Mouse (Mus musculus) ES-E14 (cell line): ENCODE measurements around the gene Cmtm6.

Experiments used
- CHD2 ChIP-seq: IDR thresholded peaks from 2 replicates; pipeline ENCODE4 v1.6.1; 2014; ENCODE audit warnings: mild to moderate bottlenecking, low read depth, low read length, inconsistent platforms
- HCFC1 ChIP-seq: IDR thresholded peaks from 2 replicates; pipeline ENCODE4 v1.6.1; 2012; ENCODE audit warnings: low read length, inconsistent platforms, borderline replicate concordance; ENCODE audit not compliant: insufficient read depth
- ZC3H11A ChIP-seq: IDR thresholded peaks from 2 replicates; pipeline ENCODE4 v1.6.1; 2012; ENCODE audit warnings: low read depth, mild to moderate bottlenecking, inconsistent platforms, low read length, borderline replicate concordance
- ZNF384 ChIP-seq: IDR thresholded peaks from 2 replicates; pipeline ENCODE4 v1.6.1; 2012; ENCODE audit warnings: low read depth, low read length, inconsistent platforms

GRCm38 (mm10) chr9:114789557-114789956, 58.6 kb downstream of the Cmtm6 start:
- TF ChIP-seq CHD2: no peak
- no peak for TF ChIP-seq ZNF384
- TF ChIP-seq ZC3H11A: no peak
- TF ChIP-seq HCFC1: no peak
